Mouse (Mus musculus) forebrain, embryonic 11.5 days (tissue): Measurements from ENCODE around the gene Mfn2. TPM values are rescaled to one million over a fixed set of nuclear protein-coding genes. Genes with fewer than 3 reads are reported as not detected.

Experiments
- ATAC-seq: fragments of 200-750 bp; cut with Nextera tagmentation; replicated peaks from 2 replicates; pipeline ENCODE4 v1.8.0; 2017; ENCODE audit warnings: moderate TSS enrichment; ENCODE audit not compliant: low FRiP score
- DNase-seq: peaks from one replicate; pipeline ENCODE4 v3.0.0-alpha.2; 2017; ENCODE audit warnings: low spot score
- H3K27ac ChIP-seq: fragments of 300-500 bp; sonication (generic); 2 replicates; pipeline ENCODE4 v1.5.1; 2014; ENCODE audit warnings: low read depth, low read length
- H3K27me3 ChIP-seq: fragments of 300-500 bp; sonication (generic); 2 replicates; pipeline ENCODE4 v1.6.1; 2014; ENCODE audit warnings: mild to moderate bottlenecking, low read length, mixed read lengths; ENCODE audit not compliant: control insufficient read depth, insufficient read depth
- H3K36me3 ChIP-seq: fragments of 300-500 bp; sonication (generic); 2 replicates; pipeline ENCODE4 v1.6.1; 2014; ENCODE audit warnings: mild to moderate bottlenecking, low read length, moderate library complexity, mixed read lengths; ENCODE audit not compliant: control insufficient read depth, insufficient read depth
- H3K4me1 ChIP-seq: fragments of 300-500 bp; sonication (generic); replicated peaks from 2 replicates; pipeline ENCODE4 v1.6.1; 2014; ENCODE audit warnings: low read length, mixed read lengths; ENCODE audit not compliant: control insufficient read depth, insufficient read depth
- H3K4me2 ChIP-seq: fragments of 300-500 bp; sonication (generic); 2 replicates; pipeline ENCODE4 v1.6.1; 2014; ENCODE audit warnings: low read depth, mild to moderate bottlenecking, low read length, moderate library complexity, mixed read lengths; ENCODE audit not compliant: severe bottlenecking
- H3K4me3 ChIP-seq: fragments of 300-500 bp; sonication (generic); 2 replicates; pipeline ENCODE4 v1.5.1; 2014; ENCODE audit warnings: low read depth, low read length
- H3K9ac ChIP-seq: fragments of 300-500 bp; sonication (generic); 2 replicates; pipeline ENCODE4 v1.6.1; 2014; ENCODE audit warnings: low read length
- H3K9me3 ChIP-seq: fragments of 300-500 bp; sonication (generic); 2 replicates; pipeline ENCODE4 v1.6.1; 2016; ENCODE audit warnings: low read length, mixed read lengths; ENCODE audit not compliant: control insufficient read depth
- WGBS: fragments of 180-500 bp; shearing (Covaris S2); extraction: QIAGEN DNeasy Blood & Tissue Kit; methylation state at CpG from one replicate; pipeline ENCODE4 v1.1.7; 2014; 5-methylcytosine and 5-hydroxymethylcytosine counted together
- polyA plus RNA-seq: library from polyadenylated mRNA; unstranded; fragments of >200 nt; fragmentation: Nextera tagmentation; extraction: Ambion mirVana; gene quantifications from 2 replicates; pipeline ENCODE4 v1.2.1, GENCODE M21; 2014

Mfn2 gene
- polyA plus RNA-seq, 1 experiment from 2014 or later: 49.0 TPM

GRCm38 (mm10) chr4:147888237-147888636, 16.3 kb downstream of the Mfn2 start:
- Histone ChIP-seq H3K9me3 (no peaks in the 10 kb centered on the region), H3K4me3 (no peak overlapping the region), H3K4me1 (no peaks in the 10 kb centered on the region), H3K27me3 (no peaks in the 10 kb centered on the region), H3K4me2 (no peak overlapping the region), H3K36me3 (peaks cover 15% of the 10 kb centered on the region; the same call in 1 of the 2 replicates), H3K9ac (no peak overlapping the region), H3K27ac (no peak overlapping the region)
- DNase-seq (no peak), ATAC-seq (no peak)
- WGBS: 88% methylated on average over 4 of the region's 4 CpGs

- Histone ChIP-seq H3K4me3 (no peak overlapping the region), H3K4me2 (no peak overlapping the region), H3K27ac (no peak overlapping the region), H3K36me3 (peaks cover 23% of the 10 kb centered on the region; the same call in 1 of the 2 replicates), H3K9me3 (no peaks in the 10 kb centered on the region), H3K27me3 (no peaks in the 10 kb centered on the region), H3K9ac (no peak overlapping the region), H3K4me1 (no peaks in the 10 kb centered on the region)
- no peak for ATAC-seq
- WGBS: 94% methylated on average over 7 of the region's 7 CpGs
- DNase-seq: no peak
These were observed 17.2 kb downstream of the Mfn2 start for GRCm38 (mm10) chr4:147887277-147887676.

- 93% methylated on average over 12 of the region's 12 CpGs for WGBS
- no peak overlapping the region for H3K9ac ChIP-seq
- H3K27ac ChIP-seq: no peak overlapping the region
- peaks cover 29% of the 10 kb centered on the region; the same call in 1 of the 2 replicates for H3K36me3 ChIP-seq
- no peaks in the 10 kb centered on the region for H3K4me1 ChIP-seq
- no peaks in the 10 kb centered on the region for H3K9me3 ChIP-seq
- no peak overlapping the region for H3K4me2 ChIP-seq
- no peaks in the 10 kb centered on the region for H3K27me3 ChIP-seq
- H3K4me3 ChIP-seq: no peak overlapping the region
- ATAC-seq: no peak
- no peak for DNase-seq
These were observed 18.3 kb downstream of the Mfn2 start for GRCm38 (mm10) chr4:147886158-147886557.

GRCm38 (mm10) chr4:147884138-147884537, 20.4 kb downstream of the Mfn2 start:
- Histone ChIP-seq H3K4me1 (no peaks in the 10 kb centered on the region), H3K27me3 (no peaks in the 10 kb centered on the region), H3K27ac (no peak overlapping the region), H3K9ac (no peak overlapping the region), H3K4me2 (no peak overlapping the region), H3K36me3 (peaks cover 30% of the 10 kb centered on the region), H3K4me3 (no peak overlapping the region), H3K9me3 (no peaks in the 10 kb centered on the region)
- whole genome bisulfite sequencing: 87% methylated on average over 3 of the region's 3 CpGs
- no peak for ATAC-seq
- DNase-seq: no peak

- WGBS: 91% methylated on average over 6 of the region's 6 CpGs
- Histone ChIP-seq H3K9ac (no peak overlapping the region), H3K4me2 (no peak overlapping the region), H3K9me3 (no peaks in the 10 kb centered on the region), H3K36me3 (peaks cover 32% of the 10 kb centered on the region), H3K4me3 (no peak overlapping the region), H3K27ac (no peak overlapping the region), H3K4me1 (no peaks in the 10 kb centered on the region), H3K27me3 (no peaks in the 10 kb centered on the region)
- ATAC-seq (no peak), DNase-seq (no peak)
These were observed 21.5 kb downstream of the Mfn2 start for GRCm38 (mm10) chr4:147883041-147883440.

- Histone ChIP-seq H3K36me3 (peaks cover 26% of the 10 kb centered on the region), H3K9me3 (no peaks in the 10 kb centered on the region), H3K27me3 (no peaks in the 10 kb centered on the region), H3K27ac (no peak overlapping the region), H3K9ac (no peak overlapping the region), H3K4me3 (no peak overlapping the region), H3K4me2 (no peak overlapping the region), H3K4me1 (no peaks in the 10 kb centered on the region)
- 95% methylated on average over 7 of the region's 7 CpGs for WGBS
- DNase-seq (no peak), ATAC-seq (no peak)
These were observed 22.7 kb downstream of the Mfn2 start for GRCm38 (mm10) chr4:147881792-147882191.

GRCm38 (mm10) chr4:147879865-147880264, 24.6 kb downstream of the Mfn2 start:
- H3K27me3 ChIP-seq: no peaks in the 10 kb centered on the region
- H3K36me3 ChIP-seq: peaks cover 18% of the 10 kb centered on the region
- H3K4me2 ChIP-seq: no peak overlapping the region
- no peak for DNase-seq
- no peaks in the 10 kb centered on the region for H3K9me3 ChIP-seq
- H3K4me3 ChIP-seq: no peak overlapping the region
- H3K4me1 ChIP-seq: no peaks in the 10 kb centered on the region
- 71% methylated on average over 5 of the region's 5 CpGs for WGBS
- H3K27ac ChIP-seq: no peak overlapping the region
- H3K9ac ChIP-seq: no peak overlapping the region
- ATAC-seq: no peak; the same call in 1 of the 2 replicates

- Histone ChIP-seq H3K27me3 (no peaks in the 10 kb centered on the region), H3K36me3 (peaks cover 18% of the 10 kb centered on the region), H3K4me3 (no peak overlapping the region), H3K9ac (no peak overlapping the region), H3K4me2 (no peak overlapping the region), H3K4me1 (no peaks in the 10 kb centered on the region), H3K9me3 (no peaks in the 10 kb centered on the region), H3K27ac (no peak overlapping the region)
- ATAC-seq (peak; percentile 22; the same call in 1 of the 2 replicates), DNase-seq (no peak)
- WGBS: 77% methylated on average over 2 of the region's 2 CpGs
These were observed 25.0 kb downstream of the Mfn2 start for GRCm38 (mm10) chr4:147879456-147879855.

GRCm38 (mm10) chr4:147878537-147878936, 26.0 kb downstream of the Mfn2 start:
- H3K36me3 ChIP-seq: peaks cover 18% of the 10 kb centered on the region
- H3K27me3 ChIP-seq: no peaks in the 10 kb centered on the region
- H3K4me2 ChIP-seq: no peak overlapping the region
- no peak for DNase-seq
- H3K9ac ChIP-seq: no peak overlapping the region
- 95% methylated on average over 9 of the region's 9 CpGs for WGBS
- no peak overlapping the region for H3K27ac ChIP-seq
- ATAC-seq: no peak
- no peak overlapping the region for H3K4me3 ChIP-seq
- H3K9me3 ChIP-seq: no peaks in the 10 kb centered on the region
- H3K4me1 ChIP-seq: no peaks in the 10 kb centered on the region
